Mouse (Mus musculus): ENCODE measurements around the gene Gdpd5.

DNA sequence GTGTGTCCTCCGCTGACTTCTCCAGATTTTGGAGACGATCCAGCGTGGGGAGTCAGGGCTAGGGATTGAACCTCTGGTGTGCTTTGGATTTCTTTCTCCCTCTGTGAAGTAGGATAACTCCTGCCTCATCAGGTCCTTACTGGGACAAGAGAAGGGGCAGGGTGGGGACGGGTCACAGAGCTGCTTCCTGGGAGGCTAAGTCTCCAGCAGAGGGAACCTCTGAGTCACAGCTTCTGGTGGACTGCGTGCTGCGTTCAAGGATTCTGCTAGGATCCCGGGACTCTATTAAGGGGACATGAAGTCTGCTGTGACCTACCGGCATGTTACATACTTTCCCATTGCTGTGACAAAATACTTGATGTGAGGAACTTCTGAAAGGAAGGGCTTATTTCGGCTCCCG, 57.7 kb downstream of the Gdpd5 start:
- peak; percentile 62 for TF ChIP-seq CTCF (IDR thresholded peaks at IDR 0.05)
- TF ChIP-seq EP300 (IDR thresholded peaks at IDR 0.05; ENCODE audit: insufficient read depth, low read depth, low read length): no peak
- no peak for TF ChIP-seq POLR2A (IDR thresholded peaks at IDR 0.05; ENCODE audit: insufficient read depth, low read depth, low read length)
